Mouse (Mus musculus) lung, postnatal 0 days (tissue): ENCODE data around the gene Hist2h2aa1. TPM values are rescaled to one million over a fixed set of nuclear protein-coding genes. Genes with fewer than 3 reads are reported as not detected.
A peak's percentile ranks its signal among the peaks of the same experiment; 100 is the strongest.
"Not testable (repeated sequence)": the region's sequence is repeated elsewhere in the genome, so short reads cannot be mapped to it uniquely, and the experiment has no call there.

Experiments
- ATAC-seq: fragments of 200-750 bp; cut with Nextera tagmentation; 2 replicates; pipeline ENCODE4 v1.8.0; 2017; ENCODE audit warnings: moderate library complexity
- DNase-seq: peaks from one replicate; pipeline ENCODE4 v3.0.0-alpha.2; 2016; ENCODE audit warnings: low spot score
- H3K27ac ChIP-seq: fragments of 300-500 bp; sonication (generic); 2 replicates; pipeline ENCODE4 v1.5.1; 2014; ENCODE audit warnings: antibody characterized with exemption, mild to moderate bottlenecking, low read length, mixed read lengths
- H3K27me3 ChIP-seq: fragments of 300-500 bp; sonication (generic); replicated peaks from 2 replicates; pipeline ENCODE4 v1.6.1; 2014; ENCODE audit warnings: low read length, mixed read lengths; ENCODE audit not compliant: insufficient read depth
- H3K36me3 ChIP-seq: fragments of 300-500 bp; sonication (generic); 2 replicates; pipeline ENCODE4 v1.6.1; 2014; ENCODE audit warnings: low read length, mixed read lengths; ENCODE audit not compliant: insufficient read depth
- H3K4me1 ChIP-seq: fragments of 300-500 bp; sonication (generic); 2 replicates; pipeline ENCODE4 v1.6.1; 2014; ENCODE audit warnings: antibody characterized with exemption, low read depth, low read length, mixed read lengths; ENCODE audit not compliant: insufficient read depth
- H3K4me2 ChIP-seq: fragments of 300-500 bp; sonication (generic); replicated peaks from 2 replicates; pipeline ENCODE4 v1.6.1; 2014; ENCODE audit warnings: low read depth, mild to moderate bottlenecking, low read length, moderate library complexity, mixed read lengths
- H3K4me3 ChIP-seq: fragments of 300-500 bp; sonication (generic); 2 replicates; pipeline ENCODE4 v1.5.1; 2014; ENCODE audit warnings: low read depth, low read length
- H3K9ac ChIP-seq: fragments of 300-500 bp; sonication (generic); replicated peaks from 2 replicates; pipeline ENCODE4 v1.6.1; 2014; ENCODE audit warnings: low read depth, mild to moderate bottlenecking
- H3K9me3 ChIP-seq: fragments of 300-500 bp; sonication (generic); 2 replicates; pipeline ENCODE4 v1.6.1; 2016; ENCODE audit warnings: low read length, mixed read lengths
- CTCF ChIP-seq: IDR thresholded peaks from 2 replicates; pipeline ENCODE4 v1.5.1; 2016; ENCODE audit warnings: antibody characterized with exemption, mild to moderate bottlenecking
- EP300 ChIP-seq: IDR thresholded peaks from 2 replicates; pipeline ENCODE4 v1.6.1; 2016; ENCODE audit warnings: antibody characterized with exemption, mild to moderate bottlenecking, control low read depth
- WGBS: fragments of 180-500 bp; shearing (Covaris S2); extraction: QIAGEN DNeasy Blood & Tissue Kit; methylation state at CpG from one replicate; pipeline ENCODE4 v1.1.7; 2014; 5-methylcytosine and 5-hydroxymethylcytosine counted together
- polyA plus RNA-seq: library from polyadenylated mRNA; unstranded; fragments of >200 nt; fragmentation: Nextera tagmentation; extraction: Ambion mirVana; gene quantifications from 2 replicates; pipeline ENCODE4 v1.2.1, GENCODE M21; 2015

Gene Hist2h2aa1
- polyA plus RNA-seq, 1 experiment from 2014 or later = 60.0 TPM

DNA sequence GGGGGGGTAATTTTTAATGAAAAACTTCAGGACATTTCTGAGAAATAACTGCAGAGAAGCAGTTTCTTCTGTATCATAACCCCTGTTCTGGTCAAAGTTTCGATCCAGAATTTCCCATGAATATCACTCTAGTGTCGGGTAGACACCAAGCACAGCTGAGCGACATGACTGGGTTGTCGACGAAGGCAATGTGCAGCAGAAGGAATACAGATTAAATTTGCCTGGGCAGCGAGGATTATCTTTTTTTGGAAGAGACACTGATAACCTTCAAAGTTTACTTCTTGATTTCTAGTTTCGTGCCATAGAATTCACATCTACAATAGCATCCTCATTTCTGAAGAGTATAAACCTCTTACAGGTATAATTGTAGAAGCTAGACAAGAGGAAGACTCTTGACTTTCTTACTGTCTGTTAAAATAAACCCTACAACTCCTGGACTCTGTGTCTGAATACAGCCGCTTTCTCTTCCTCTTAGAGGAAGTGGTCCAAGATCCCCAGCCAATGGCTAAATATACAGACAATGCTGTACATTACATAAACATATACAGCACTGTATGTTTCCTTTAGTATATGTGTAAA is 20.9 kb downstream of the Hist2h2aa1 start:
- 81% methylated on average over 8 of the region's 8 CpGs for WGBS

DNA sequence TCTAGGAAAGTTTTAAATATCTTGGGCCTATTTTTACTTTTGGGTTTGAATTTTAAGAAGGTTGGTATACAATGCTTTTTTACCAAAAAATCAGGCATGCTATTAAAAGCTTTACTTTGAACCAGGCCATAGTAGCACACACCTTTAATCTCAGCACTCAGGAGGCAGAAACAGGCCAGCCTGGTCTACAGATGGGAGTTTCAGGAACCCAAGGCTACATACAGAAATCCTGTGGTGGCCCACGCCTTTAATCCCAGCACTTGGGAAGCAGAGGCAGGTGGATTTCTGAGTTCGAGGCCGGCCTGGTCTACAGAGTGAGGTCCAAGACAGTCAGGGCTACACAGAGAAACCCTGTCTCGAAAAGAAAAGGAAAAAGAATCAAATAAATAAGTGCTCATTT is 22.2 kb downstream of the Hist2h2aa1 start:
- no peak for ATAC-seq
- Histone ChIP-seq H3K9ac (no peak overlapping the region), H3K4me1 (no peaks in the 10 kb centered on the region; the same call in 1 of the 2 replicates), H3K4me3 (no peak overlapping the region; the same call in 1 of the 2 replicates), H3K9me3 (no peaks in the 10 kb centered on the region), H3K27ac (peak overlapping the region; percentile 74; the same call in 1 of the 2 replicates), H3K36me3 (no peaks in the 10 kb centered on the region), H3K27me3 (no peaks in the 10 kb centered on the region), H3K4me2 (peak overlapping the region; percentile 87; the same call in 1 of the 2 replicates)
- 68% methylated on average over 4 of the region's 4 CpGs for WGBS
- no peak for DNase-seq
- TF ChIP-seq CTCF = no peak

More for the DNA sequence above, 20.9 kb downstream of the Hist2h2aa1 start:
- ATAC-seq (no peak), DNase-seq (no peak)
- H3K4me1 ChIP-seq = peaks cover 6% of the 10 kb centered on the region; the same call in 1 of the 2 replicates
- H3K9me3 ChIP-seq = no peaks in the 10 kb centered on the region
- TF ChIP-seq CTCF = no peak
- TF ChIP-seq EP300 = no peak
- H3K4me3 ChIP-seq = no peak overlapping the region
- no peak overlapping the region for H3K9ac ChIP-seq
- H3K27me3 ChIP-seq = no peaks in the 10 kb centered on the region
- no peak overlapping the region for H3K27ac ChIP-seq
- H3K4me2 ChIP-seq = no peak overlapping the region
- no peaks in the 10 kb centered on the region for H3K36me3 ChIP-seq

- ATAC-seq = peak; percentile 66
Observed at GRCm38 (mm10) chr3:96268051-96268775, 22.9 kb downstream of the Hist2h2aa1 start, which contains the start of gene Hist2h3b. TSS of gene Hist2h3b (plus strand) at chr3:96268654.

DNA sequence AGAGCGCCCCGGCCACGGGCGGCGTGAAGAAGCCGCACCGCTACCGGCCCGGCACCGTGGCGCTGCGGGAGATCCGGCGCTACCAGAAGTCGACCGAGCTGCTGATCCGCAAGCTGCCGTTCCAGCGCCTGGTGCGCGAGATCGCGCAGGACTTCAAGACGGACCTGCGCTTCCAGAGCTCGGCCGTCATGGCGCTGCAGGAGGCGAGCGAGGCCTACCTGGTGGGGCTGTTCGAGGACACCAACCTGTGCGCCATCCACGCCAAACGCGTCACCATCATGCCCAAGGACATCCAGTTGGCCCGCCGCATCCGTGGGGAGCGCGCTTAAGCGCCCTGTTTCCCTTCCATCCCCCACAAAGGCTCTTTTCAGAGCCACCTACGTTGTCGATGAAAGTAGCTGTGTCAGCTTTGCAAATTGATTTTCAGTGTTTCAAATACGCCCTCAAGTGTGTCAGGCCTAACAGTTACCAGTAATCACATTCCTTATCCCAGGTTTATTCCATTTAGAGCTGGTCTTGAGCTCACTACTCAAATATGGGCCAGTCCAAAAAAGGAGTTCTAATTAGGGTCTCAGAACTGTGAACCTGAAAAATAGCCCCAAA is 23.6 kb downstream of the Hist2h2aa1 start:
- not testable (repeated sequence) for DNase-seq, H3K4me1 ChIP-seq, H3K36me3 ChIP-seq, H3K9me3 ChIP-seq, H3K27me3 ChIP-seq
- H3K9ac ChIP-seq = peak overlapping the region; percentile 41; the same call in 1 of the 2 replicates
- WGBS = under 1% methylated on average over 9 of the region's 44 CpGs
- peak overlapping the region; percentile 87 for H3K4me2 ChIP-seq
- peak overlapping the region; percentile 49 for H3K4me3 ChIP-seq
- ATAC-seq = peak; percentile 30
- H3K27ac ChIP-seq = peak overlapping the region; percentile 92

More at GRCm38 (mm10) chr3:96268051-96268775, 22.9 kb downstream of the Hist2h2aa1 start, which contains the start of gene Hist2h3b:
- Histone ChIP-seq H3K4me3 (peak within 1 kb of the TSS; percentile 49), H3K27me3 (no peaks in the 10 kb centered on the region), H3K9me3 (no peaks in the 10 kb centered on the region), H3K9ac (peak within 1 kb of the TSS; percentile 41; the same call in 1 of the 2 replicates), H3K36me3 (no peaks in the 10 kb centered on the region), H3K4me2 (peak within 1 kb of the TSS; percentile 87), H3K4me1 (no peaks in the 10 kb centered on the region), H3K27ac (peak within 1 kb of the TSS; percentile 92)
- TF ChIP-seq CTCF (no peak), EP300 (peak; percentile 6; the same call in 1 of the 2 replicates)
- DNase-seq = peak; percentile 96
- 11% methylated on average over 30 of the region's 30 CpGs for WGBS

GRCm38 (mm10) chr3:96269511-96270474 is 24.5 kb downstream of the Hist2h2aa1 start, which contains the start of gene Hist2h2bb:
TSS of gene Hist2h2bb (plus strand) at chr3:96269752.
- peak; percentile 96 for ATAC-seq
- DNase-seq = peak; percentile 99
- peak within 1 kb of the TSS; percentile 92 for H3K27ac ChIP-seq
- TF ChIP-seq EP300 (no peak), CTCF (no peak)
- H3K4me1 ChIP-seq = no peaks in the 10 kb centered on the region
- H3K9ac ChIP-seq = peak within 1 kb of the TSS; percentile 42
- peak within 1 kb of the TSS; percentile 49 for H3K4me3 ChIP-seq
- under 1% methylated on average over 45 of the region's 45 CpGs for WGBS
- H3K27me3 ChIP-seq = no peaks in the 10 kb centered on the region
- no peaks in the 10 kb centered on the region for H3K9me3 ChIP-seq
- no peaks in the 10 kb centered on the region for H3K36me3 ChIP-seq
- peak within 1 kb of the TSS; percentile 87 for H3K4me2 ChIP-seq
